Mouse (Mus musculus) liver, embryonic 14.5 days (tissue): ENCODE results near the gene Rabep1. TPM values are rescaled to one million over a fixed set of nuclear protein-coding genes. Genes with fewer than 3 reads are reported as not detected.

ENCODE experiments used
- ATAC-seq: fragments of 200-750 bp; cut with Nextera tagmentation; 2 replicates; pipeline ENCODE4 v1.8.0; 2017; ENCODE audit warnings: moderate number of reproducible peaks, mild to moderate bottlenecking, moderate library complexity; ENCODE audit not compliant: insufficient read depth
- DNase-seq, 3 experiments: peaks; one replicate each; pipeline ENCODE4 v3.0.0-alpha.2; 2012 to 2013; ENCODE audit warnings: low read depth in 3 of 3, low spot score in 3 of 3
- H3K27ac ChIP-seq: fragments of 300-500 bp; sonication (generic); 2 replicates; pipeline ENCODE4 v1.5.1; 2014; ENCODE audit warnings: moderate library complexity, mild to moderate bottlenecking, control low read depth, inconsistent platforms
- H3K27me3 ChIP-seq: fragments of 300-500 bp; sonication (generic); 2 replicates; pipeline ENCODE4 v1.6.1; 2014; ENCODE audit warnings: mild to moderate bottlenecking, low read length, moderate library complexity; ENCODE audit not compliant: control insufficient read depth, insufficient read depth
- H3K36me3 ChIP-seq: fragments of 300-500 bp; sonication (generic); replicated peaks from 2 replicates; pipeline ENCODE4 v1.6.1; 2014; ENCODE audit warnings: low read depth; ENCODE audit not compliant: control insufficient read depth, insufficient read depth
- H3K4me1 ChIP-seq, 2 experiments: fragments of 200-500 bp in 1 of 2; fragments of 300-500 bp in 1 of 2; sonication (generic) in 1 of 2; replicated peaks; 2 replicates each; pipeline ENCODE4 v1.6.1; 2012 to 2014; ENCODE audit warnings: antibody characterized with exemption in 1 of 2, inconsistent platforms in 1 of 2, low read length in 1 of 2; ENCODE audit not compliant: control insufficient read depth in 2 of 2, insufficient read depth in 2 of 2
- H3K4me2 ChIP-seq: fragments of 300-500 bp; sonication (generic); 2 replicates; pipeline ENCODE4 v1.6.1; 2014; ENCODE audit warnings: low read depth, mild to moderate bottlenecking, control low read depth, moderate library complexity
- H3K4me3 ChIP-seq, 2 experiments: fragments of 200-500 bp in 1 of 2; fragments of 300-500 bp in 1 of 2; sonication (generic) in 1 of 2; 2 replicates each; pipeline ENCODE4 v1.5.1; 2012 to 2014; ENCODE audit warnings: low read depth in 2 of 2, low read length in 2 of 2, mild to moderate bottlenecking in 2 of 2, control low read depth in 1 of 2, inconsistent platforms in 1 of 2, moderate library complexity in 1 of 2; ENCODE audit not compliant: insufficient read depth in 1 of 2
- H3K9ac ChIP-seq: fragments of 300-500 bp; sonication (generic); replicated peaks from 2 replicates; pipeline ENCODE4 v1.6.1; 2014; ENCODE audit warnings: mild to moderate bottlenecking, control low read depth, moderate library complexity
- H3K9me3 ChIP-seq: fragments of 300-500 bp; sonication (generic); 2 replicates; pipeline ENCODE4 v1.6.1; 2016; ENCODE audit warnings: low read length, mixed read lengths; ENCODE audit not compliant: control insufficient read depth
- CTCF ChIP-seq: IDR thresholded peaks from 2 replicates; pipeline ENCODE4 v1.5.1; 2016; ENCODE audit warnings: antibody characterized with exemption, low read depth, control low read depth
- EP300 ChIP-seq: IDR thresholded peaks from 2 replicates; pipeline ENCODE4 v1.6.1; 2016; ENCODE audit warnings: antibody characterized with exemption, low read depth
- WGBS: fragments of 180-500 bp; shearing (Covaris S2); extraction: QIAGEN DNeasy Blood & Tissue Kit; methylation state at CpG from one replicate; pipeline ENCODE4 v1.1.7; 2014; ENCODE audit not compliant: insufficient replicate concordance; 5-methylcytosine and 5-hydroxymethylcytosine counted together
- polyA plus RNA-seq, 2 experiments: library from polyadenylated mRNA; depleted of rRNA in 1 of 2; stranded (reverse) in 1 of 2; unstranded in 1 of 2; fragments of >200 nt; fragmentation: Nextera tagmentation in 1 of 2; extraction: Ambion mirVana in 1 of 2; gene quantifications; 2 replicates each; pipeline versions ENCODE4 v1.2.1 to v1.2.3; 2012 to 2014

Rabep1 gene
- polyA plus RNA-seq, 2 experiments = 3.7 to 9.1 TPM

DNA sequence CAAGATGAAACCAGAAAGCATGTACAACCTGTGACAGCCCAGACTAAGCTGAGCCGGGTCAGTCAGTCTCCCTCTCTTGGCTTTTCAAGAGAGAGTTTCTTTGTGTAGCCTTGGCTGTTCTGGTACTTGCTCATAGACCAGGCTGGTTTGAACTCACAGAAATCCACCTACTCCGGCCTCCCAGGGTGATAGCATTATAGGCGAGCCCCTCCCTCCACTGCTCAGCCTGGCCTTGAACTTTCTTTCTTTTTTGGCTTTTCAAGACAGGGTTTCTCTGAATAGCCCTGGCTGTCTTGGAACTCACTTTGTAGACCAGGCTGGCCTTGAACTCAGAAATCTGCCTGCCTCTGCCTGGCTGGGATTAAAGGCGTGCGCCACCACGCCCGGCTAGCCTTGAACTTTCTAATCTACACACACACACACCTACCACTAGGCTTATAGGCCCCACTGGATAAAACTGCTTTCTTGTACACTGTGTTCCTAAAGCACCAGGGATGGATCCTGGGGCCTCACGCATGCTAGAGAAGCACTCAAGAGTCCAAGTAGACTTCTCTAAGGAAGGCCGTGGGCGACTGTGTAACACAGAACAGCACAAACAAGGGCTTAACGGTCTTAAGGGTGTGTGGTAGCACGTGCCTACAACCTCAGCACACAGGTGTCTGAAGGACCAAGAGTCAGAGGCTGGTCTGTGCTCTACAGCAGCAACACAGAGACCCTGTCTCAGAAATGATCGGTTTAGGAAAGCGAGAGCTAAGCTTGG lies 136.4 kb downstream of the Rabep1 start:
- no peaks in the 10 kb centered on the region for H3K27me3 ChIP-seq
- DNase-seq (no peak), ATAC-seq (no peak)
- H3K4me2 ChIP-seq = peak overlapping the region; percentile 98
- no peak overlapping the region; the same call in 1 of the 2 replicates for H3K9ac ChIP-seq
- H3K4me3 ChIP-seq = peak overlapping the region; percentile 35 to 97
- 67% methylated on average over 14 of the region's 14 CpGs for WGBS
- H3K4me1 ChIP-seq = peaks cover 6 to 9% of the 10 kb centered on the region in 2 experiments
- H3K27ac ChIP-seq = no peak overlapping the region
- no peak for TF ChIP-seq CTCF
- no peak for TF ChIP-seq EP300
- peaks cover 45% of the 10 kb centered on the region for H3K36me3 ChIP-seq
- no peaks in the 10 kb centered on the region for H3K9me3 ChIP-seq

DNA sequence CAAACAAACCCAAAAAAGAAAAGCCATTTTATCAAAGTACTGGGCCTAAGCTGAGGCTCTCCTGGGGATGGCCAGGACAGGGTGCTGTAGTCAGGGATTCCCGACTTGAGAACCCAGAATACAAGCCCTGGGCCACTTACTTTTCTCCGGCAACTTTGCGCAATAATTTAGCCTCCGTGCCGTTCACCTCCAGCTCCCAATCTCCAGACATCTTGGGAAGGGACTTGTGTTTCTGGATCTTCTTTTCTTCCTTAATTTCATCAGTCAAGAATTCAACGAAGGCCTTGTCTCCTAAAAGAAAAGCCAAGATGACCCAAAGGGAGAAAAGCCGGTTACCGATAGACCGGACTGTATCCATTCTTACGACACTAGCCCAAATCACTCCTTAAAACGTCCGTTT lies 137.5 kb downstream of the Rabep1 start:
- Histone ChIP-seq H3K36me3 (peaks cover 36% of the 10 kb centered on the region), H3K27ac (peak overlapping the region; percentile 20), H3K4me1 (peaks cover 6 to 9% of the 10 kb centered on the region in 2 experiments), H3K9ac (peak overlapping the region; percentile 85), H3K4me2 (peak overlapping the region; percentile 98), H3K4me3 (peak overlapping the region; percentile 89 to 97), H3K27me3 (no peaks in the 10 kb centered on the region), H3K9me3 (no peaks in the 10 kb centered on the region)
- DNase-seq (no peak), ATAC-seq (no peak)
- 2% methylated on average over 12 of the region's 12 CpGs for WGBS
- no peak for TF ChIP-seq EP300

DNA sequence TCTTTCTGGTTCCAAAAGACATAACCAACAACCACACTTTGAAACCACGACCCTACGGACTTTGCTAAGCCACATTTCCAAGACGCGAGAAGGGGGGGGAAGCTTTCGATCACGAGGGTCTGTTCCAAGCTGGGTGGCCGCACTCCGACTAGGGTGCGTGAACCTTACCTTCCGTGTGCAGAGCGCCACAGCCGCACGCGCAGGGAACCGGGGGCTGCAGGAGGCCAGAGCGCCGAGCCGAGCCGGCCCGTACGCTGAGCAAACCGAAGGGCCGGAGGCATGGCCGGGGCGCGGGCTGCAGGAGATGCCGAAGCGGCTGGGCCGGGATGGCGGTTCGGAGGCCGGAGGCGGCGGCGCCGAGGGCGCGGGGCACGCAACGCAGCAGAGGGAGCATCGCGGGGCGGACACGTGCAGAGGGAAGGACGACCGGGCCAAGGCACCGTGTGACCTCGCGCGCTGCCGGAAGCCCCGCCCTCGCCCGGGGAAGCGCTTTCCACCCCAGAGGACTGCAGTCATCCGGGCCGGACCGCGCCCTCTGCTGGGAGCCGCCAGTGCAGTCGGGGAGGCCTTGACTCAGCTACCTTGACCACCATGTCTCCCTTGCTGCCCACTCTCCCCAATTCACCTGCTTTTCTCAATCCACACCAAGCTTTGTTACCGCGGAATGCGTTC lies 138.1 kb downstream of the Rabep1 start, which contains the start of gene C1qbp:
TSS of gene C1qbp (minus strand) at position 470 of the 672 bp plus-strand sequence.
- peak; percentile 79 to 84 (median 83) for DNase-seq
- Histone ChIP-seq H3K4me3 (peak within 1 kb of the TSS; percentile 89 to 97), H3K27me3 (no peaks in the 10 kb centered on the region), H3K9ac (peak within 1 kb of the TSS; percentile 85), H3K36me3 (peaks cover 30% of the 10 kb centered on the region), H3K4me2 (peak within 1 kb of the TSS; percentile 98), H3K4me1 (peaks cover 6 to 9% of the 10 kb centered on the region in 2 experiments), H3K27ac (peak within 1 kb of the TSS; percentile 20), H3K9me3 (no peaks in the 10 kb centered on the region)
- TF ChIP-seq CTCF (peak; percentile 97), EP300 (no peak)
- ATAC-seq = peak; percentile 93
- WGBS = 0% methylated on average over 63 of the region's 64 CpGs

Other genes starting within 250 kb of the Rabep1 start
- not detected in 2 replicates for gene 4930544D05Rik, start 228.9 kb upstream of the Rabep1 start, polyA plus RNA-seq (2012; rRNA removed)
- not detected in 2 replicates for gene 4930544D05Rik, start 228.9 kb upstream of the Rabep1 start, polyA plus RNA-seq (2014; fragmentation: Nextera tagmentation; extraction: Ambion mirVana)
- gene Chrne, start 225.6 kb upstream of the Rabep1 start, polyA plus RNA-seq (2012; rRNA removed) = not detected in 2 replicates
- gene Chrne, start 225.6 kb upstream of the Rabep1 start, polyA plus RNA-seq (2014; fragmentation: Nextera tagmentation; extraction: Ambion mirVana) = not detected in 2 replicates
- gene Gp1ba, start 205.7 kb upstream of the Rabep1 start, polyA plus RNA-seq (2012; rRNA removed) = 4.5 TPM in 2 replicates
- 7.6 and 9.1 TPM in 2 replicates for gene Gp1ba, start 205.7 kb upstream of the Rabep1 start, polyA plus RNA-seq (2014; fragmentation: Nextera tagmentation; extraction: Ambion mirVana)
- 47.7 and 48.4 TPM in 2 replicates for gene Rnf167, start 197.5 kb upstream of the Rabep1 start, polyA plus RNA-seq (2012; rRNA removed)
- gene Rnf167, start 197.5 kb upstream of the Rabep1 start, polyA plus RNA-seq (2014; fragmentation: Nextera tagmentation; extraction: Ambion mirVana) = 56.0 and 66.9 TPM in 2 replicates
- gene Slc25a11, start 197.3 kb upstream of the Rabep1 start, polyA plus RNA-seq (2012; rRNA removed) = 39.0 and 43.9 TPM in 2 replicates
- gene Slc25a11, start 197.3 kb upstream of the Rabep1 start, polyA plus RNA-seq (2014; fragmentation: Nextera tagmentation; extraction: Ambion mirVana) = 60.8 and 67.8 TPM in 2 replicates
- 421 and 438 TPM in 2 replicates for gene Pfn1, start 190.1 kb upstream of the Rabep1 start, polyA plus RNA-seq (2012; rRNA removed)
- gene Pfn1, start 190.1 kb upstream of the Rabep1 start, polyA plus RNA-seq (2014; fragmentation: Nextera tagmentation; extraction: Ambion mirVana) = 957 and 1,007 TPM in 2 replicates
- 3.4 and 3.7 TPM in 2 replicates for gene Eno3, start 187.6 kb upstream of the Rabep1 start, polyA plus RNA-seq (2012; rRNA removed)
- 3.6 and 3.9 TPM in 2 replicates for gene Eno3, start 187.6 kb upstream of the Rabep1 start, polyA plus RNA-seq (2014; fragmentation: Nextera tagmentation; extraction: Ambion mirVana)
- gene Spag7, start 175.4 kb upstream of the Rabep1 start, polyA plus RNA-seq (2012; rRNA removed) = 24.6 and 42.0 TPM in 2 replicates
- gene Spag7, start 175.4 kb upstream of the Rabep1 start, polyA plus RNA-seq (2014; fragmentation: Nextera tagmentation; extraction: Ambion mirVana) = 27.4 and 29.6 TPM in 2 replicates
- 2.7 and 3.1 TPM in 2 replicates for gene Camta2, start 156.7 kb upstream of the Rabep1 start, polyA plus RNA-seq (2012; rRNA removed)
- 2.1 and 2.5 TPM in 2 replicates for gene Camta2, start 156.7 kb upstream of the Rabep1 start, polyA plus RNA-seq (2014; fragmentation: Nextera tagmentation; extraction: Ambion mirVana)
- gene Inca1, start 144.6 kb upstream of the Rabep1 start, polyA plus RNA-seq (2012; rRNA removed) = 0.63 and 1.2 TPM in 2 replicates
- 0.71 and 1.4 TPM in 2 replicates for gene Inca1, start 144.6 kb upstream of the Rabep1 start, polyA plus RNA-seq (2014; fragmentation: Nextera tagmentation; extraction: Ambion mirVana)
- 4.6 and 5.9 TPM in 2 replicates for gene Kif1c, start 144.2 kb upstream of the Rabep1 start, polyA plus RNA-seq (2012; rRNA removed)
- gene Kif1c, start 144.2 kb upstream of the Rabep1 start, polyA plus RNA-seq (2014; fragmentation: Nextera tagmentation; extraction: Ambion mirVana) = 2.2 and 2.9 TPM in 2 replicates
- gene Zfp3, start 80.6 kb upstream of the Rabep1 start, polyA plus RNA-seq (2012; rRNA removed) = 0.38 and 0.64 TPM in 2 replicates
- 0.85 and 1.1 TPM in 2 replicates for gene Zfp3, start 80.6 kb upstream of the Rabep1 start, polyA plus RNA-seq (2014; fragmentation: Nextera tagmentation; extraction: Ambion mirVana)
- gene Scimp, start 32.2 kb upstream of the Rabep1 start, polyA plus RNA-seq (2012; rRNA removed) = 0.10 and 0.12 TPM in 2 replicates
- 0.51 and 0.64 TPM in 2 replicates for gene Scimp, start 32.2 kb upstream of the Rabep1 start, polyA plus RNA-seq (2014; fragmentation: Nextera tagmentation; extraction: Ambion mirVana)
- gene Nup88, start 125.2 kb downstream of the Rabep1 start, polyA plus RNA-seq (2012; rRNA removed) = 26.5 and 41.5 TPM in 2 replicates
- gene Nup88, start 125.2 kb downstream of the Rabep1 start, polyA plus RNA-seq (2014; fragmentation: Nextera tagmentation; extraction: Ambion mirVana) = 60.9 and 61.0 TPM in 2 replicates
- 49.4 and 60.2 TPM in 2 replicates for gene Rpain, start 125.4 kb downstream of the Rabep1 start, polyA plus RNA-seq (2012; rRNA removed)
- 109 and 113 TPM in 2 replicates for gene Rpain, start 125.4 kb downstream of the Rabep1 start, polyA plus RNA-seq (2014; fragmentation: Nextera tagmentation; extraction: Ambion mirVana)
- 72.4 and 129 TPM in 2 replicates for gene C1qbp, start 138.2 kb downstream of the Rabep1 start, polyA plus RNA-seq (2012; rRNA removed)
- 162 and 186 TPM in 2 replicates for gene C1qbp, start 138.2 kb downstream of the Rabep1 start, polyA plus RNA-seq (2014; fragmentation: Nextera tagmentation; extraction: Ambion mirVana)
- 4.4 and 6.2 TPM in 2 replicates for gene Dhx33, start 159.7 kb downstream of the Rabep1 start, polyA plus RNA-seq (2012; rRNA removed)
- 4.9 and 5.8 TPM in 2 replicates for gene Dhx33, start 159.7 kb downstream of the Rabep1 start, polyA plus RNA-seq (2014; fragmentation: Nextera tagmentation; extraction: Ambion mirVana)
- gene Mis12, start 174.8 kb downstream of the Rabep1 start, polyA plus RNA-seq (2012; rRNA removed) = 8.0 and 13.3 TPM in 2 replicates
- gene Mis12, start 174.8 kb downstream of the Rabep1 start, polyA plus RNA-seq (2014; fragmentation: Nextera tagmentation; extraction: Ambion mirVana) = 14.7 and 15.8 TPM in 2 replicates
- 9.4 and 10.4 TPM in 2 replicates for gene Derl2, start 175.1 kb downstream of the Rabep1 start, polyA plus RNA-seq (2012; rRNA removed)
- gene Derl2, start 175.1 kb downstream of the Rabep1 start, polyA plus RNA-seq (2014; fragmentation: Nextera tagmentation; extraction: Ambion mirVana) = 35.7 and 36.9 TPM in 2 replicates
- 1.7 and 2.4 TPM in 2 replicates for gene 6330403K07Rik, start 188.7 kb downstream of the Rabep1 start, polyA plus RNA-seq (2012; rRNA removed)
- 0.86 and 1.1 TPM in 2 replicates for gene 6330403K07Rik, start 188.7 kb downstream of the Rabep1 start, polyA plus RNA-seq (2014; fragmentation: Nextera tagmentation; extraction: Ambion mirVana)